Mouse (Mus musculus) frontal cortex, postnatal 25 days (tissue): Measurements from ENCODE around the gene Pcdh19.
"Not testable (repeated sequence)": the region's sequence is repeated elsewhere in the genome, so short reads cannot be mapped to it uniquely, and the experiment has no call there.

ENCODE experiments used
- DNase-seq, 2 experiments: peaks; one replicate each; pipeline ENCODE4 v3.0.0; 2022; ENCODE audit warnings: low spot score in 2 of 2

The Pcdh19 gene

DNA sequence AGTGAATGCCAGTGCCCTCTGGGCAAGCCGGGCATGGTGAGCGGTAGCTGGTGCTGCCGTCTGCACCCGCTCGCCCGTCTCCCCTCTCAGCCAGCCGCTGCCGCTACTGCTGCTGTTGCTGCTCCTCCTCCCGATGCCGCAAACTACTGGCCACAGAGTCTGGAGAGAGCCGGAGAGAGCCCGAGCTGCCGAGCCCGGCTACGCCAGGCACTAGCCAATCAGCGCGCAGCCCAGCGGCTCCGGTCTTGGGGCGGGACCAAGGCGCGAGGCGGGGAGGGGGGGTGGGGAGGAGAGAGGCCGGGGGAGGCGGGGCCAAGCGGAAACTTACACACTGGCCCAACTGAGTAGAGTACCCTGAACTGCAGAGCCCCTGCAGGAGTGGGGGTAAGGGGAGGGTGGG lies at the start of gene Pcdh19:
Gene Pcdh19, minus strand, starts transcription at position 148 of the 400 bp plus-strand sequence.
- peak; percentile 35 to 65 for DNase-seq

GRCm38 (mm10) chrX:133735871-133736270 lies 47.1 kb upstream of the Pcdh19 start:
- DNase-seq: no peak

DNA sequence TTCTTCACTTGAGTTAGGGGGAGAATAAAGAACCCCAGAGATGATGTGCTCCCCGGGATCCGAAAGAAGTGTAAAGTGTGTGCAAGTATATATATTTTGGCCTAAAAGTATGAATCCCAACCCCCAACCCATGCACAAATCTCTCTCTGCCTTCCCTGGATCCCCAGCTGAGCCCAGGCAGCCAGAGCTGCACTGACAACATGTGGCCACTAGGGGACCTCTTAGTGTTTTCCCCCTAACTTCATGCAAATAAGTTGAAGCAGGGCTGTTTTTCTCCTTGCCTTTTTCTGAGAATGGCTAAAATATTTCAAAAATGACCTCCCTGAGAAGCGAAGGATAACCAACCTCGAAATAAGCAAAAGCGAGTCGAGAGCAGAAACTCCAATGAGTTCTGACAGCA lies 46.2 kb upstream of the Pcdh19 start:
- no peak for DNase-seq

- DNase-seq: no peak
These were observed 32.7 kb upstream of the Pcdh19 start for GRCm38 (mm10) chrX:133721517-133721916.

GRCm38 (mm10) chrX:133710621-133711020 lies 21.8 kb upstream of the Pcdh19 start:
- DNase-seq: no peak

DNA sequence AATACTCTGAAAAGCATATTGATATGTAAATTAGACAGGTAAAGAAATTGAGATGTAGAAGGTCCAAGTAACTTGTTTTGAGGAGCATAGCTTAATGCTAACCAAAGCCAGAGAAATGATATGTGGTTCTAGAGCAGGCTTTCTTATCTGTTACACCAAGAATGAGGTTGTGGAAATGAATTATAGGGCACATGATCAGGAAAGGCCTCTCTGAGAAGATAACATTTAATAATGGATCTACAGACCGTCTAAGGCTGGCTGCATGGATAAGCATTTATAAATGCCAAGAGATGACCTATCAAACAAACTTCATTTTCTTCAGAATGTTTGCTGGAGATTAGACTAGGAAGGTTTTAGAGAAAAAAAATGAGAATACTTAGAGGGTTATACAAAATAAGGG lies 14.1 kb upstream of the Pcdh19 start:
- DNase-seq: no peak

- not testable (repeated sequence) for DNase-seq
These were observed 9.1 kb upstream of the Pcdh19 start for GRCm38 (mm10) chrX:133697871-133698270.

DNA sequence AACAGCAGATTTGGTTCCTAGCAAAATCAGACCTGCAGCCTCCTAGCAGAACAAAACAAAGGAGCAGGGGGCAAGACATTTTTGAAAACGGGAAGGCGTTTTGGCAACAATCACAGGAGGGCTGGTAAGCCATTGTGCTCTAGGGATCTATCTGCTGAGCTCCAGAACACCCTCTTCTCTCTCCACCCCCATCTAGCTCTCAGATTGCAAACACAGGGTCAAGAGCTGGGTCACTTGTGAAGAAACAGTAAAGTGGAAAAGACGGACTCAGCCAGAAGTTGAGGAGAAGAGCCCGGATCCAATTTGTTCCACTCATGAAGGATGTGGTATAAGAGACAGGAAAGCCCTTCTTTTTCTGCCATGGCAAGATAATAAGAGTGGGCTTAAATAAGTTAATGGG lies 7.7 kb upstream of the Pcdh19 start:
- DNase-seq: no peak

DNA sequence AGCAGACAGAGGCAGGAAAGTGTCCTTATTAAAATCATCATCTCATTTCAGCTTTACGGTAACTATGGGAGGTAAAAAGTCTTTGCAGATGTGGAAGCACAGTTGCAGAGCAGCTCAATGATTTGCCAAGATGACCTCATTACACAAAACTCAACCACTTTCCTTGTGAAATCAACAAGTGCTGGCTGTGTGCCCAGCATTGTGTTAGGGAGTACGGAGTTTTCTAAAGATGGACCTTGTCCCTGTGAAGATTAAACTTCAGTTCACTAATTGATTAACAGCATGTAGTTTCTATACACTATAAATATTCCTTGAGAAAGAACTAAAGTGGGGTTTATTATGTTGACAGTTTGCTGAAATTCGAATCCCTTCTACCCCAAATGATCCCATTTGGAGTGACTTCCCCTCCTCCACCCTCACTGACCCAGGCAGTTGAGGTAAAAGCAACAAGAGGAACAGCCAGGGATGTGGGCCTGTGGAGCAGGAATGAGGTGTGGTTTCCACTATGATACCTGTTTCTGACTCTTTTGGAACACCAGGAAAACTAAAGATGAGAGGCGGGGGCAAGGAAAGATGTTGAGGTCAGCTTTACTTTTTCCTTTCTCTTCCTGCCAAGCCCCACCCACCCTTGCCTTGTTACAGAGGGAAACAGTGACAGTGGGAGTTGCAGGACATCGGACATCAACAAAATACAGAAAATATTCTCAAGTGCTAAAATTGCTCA lies 4.4 kb upstream of the Pcdh19 start:
- no peak for DNase-seq

- DNase-seq: no peak
These were observed 3.6 kb upstream of the Pcdh19 start for GRCm38 (mm10) chrX:133692392-133692790.

- peak in 1 of 2 experiments; percentile 23 for DNase-seq
These were observed 3.0 kb upstream of the Pcdh19 start for GRCm38 (mm10) chrX:133691581-133692391.

DNA sequence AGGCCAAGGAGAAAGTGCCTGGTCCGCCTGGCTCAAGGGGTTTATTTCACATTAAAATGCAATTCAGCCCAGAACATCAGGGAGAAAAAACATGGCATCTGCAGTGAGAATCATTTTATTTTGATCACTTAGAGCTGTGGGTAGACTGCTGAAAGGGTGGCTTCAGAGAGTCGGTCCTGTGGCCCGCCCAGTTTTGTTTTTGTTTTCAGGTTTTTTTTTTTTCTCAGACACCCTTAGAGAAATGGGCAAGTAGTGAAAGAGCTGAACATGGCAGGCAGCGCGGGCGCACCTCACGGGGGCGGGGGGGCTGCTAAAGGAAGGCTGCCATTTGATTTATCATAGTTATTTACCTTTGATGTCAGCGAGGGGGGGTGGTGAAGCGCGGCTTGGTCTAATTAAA lies 2.0 kb upstream of the Pcdh19 start:
- no peak for DNase-seq

DNA sequence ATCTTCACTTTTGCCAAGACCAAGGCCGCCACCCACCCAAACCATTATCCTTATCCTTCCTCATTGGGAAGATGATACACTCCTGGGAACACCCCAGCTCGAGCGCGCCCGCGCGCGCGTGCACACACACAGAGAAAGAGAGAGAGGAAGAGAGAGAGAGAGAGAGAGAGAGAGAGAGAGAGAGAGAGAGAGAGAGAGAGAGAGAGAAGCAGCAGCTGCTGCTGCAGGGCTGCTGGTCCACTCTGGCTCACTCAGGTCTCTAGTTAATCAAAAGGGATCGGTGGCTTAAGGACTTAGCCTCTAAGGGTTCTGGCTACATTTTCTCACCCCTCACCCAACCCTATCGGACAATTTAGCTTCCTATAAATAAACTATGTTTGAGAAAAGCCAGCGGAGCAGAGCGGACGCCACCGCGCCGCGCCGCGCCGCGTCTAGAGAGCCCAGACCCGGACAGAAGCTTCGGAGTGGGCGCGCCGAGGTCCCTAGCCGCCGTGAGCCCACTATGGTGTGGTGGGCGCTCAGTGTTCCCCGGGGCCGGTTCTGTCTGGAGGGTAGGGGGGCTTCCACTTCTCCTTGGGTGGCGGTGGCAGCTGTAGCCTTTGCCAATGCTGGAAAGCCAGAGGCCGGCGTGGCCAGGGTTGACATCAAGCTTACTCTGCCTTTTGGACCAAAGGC lies 926 bp upstream of the Pcdh19 start:
- no peak for DNase-seq

DNA sequence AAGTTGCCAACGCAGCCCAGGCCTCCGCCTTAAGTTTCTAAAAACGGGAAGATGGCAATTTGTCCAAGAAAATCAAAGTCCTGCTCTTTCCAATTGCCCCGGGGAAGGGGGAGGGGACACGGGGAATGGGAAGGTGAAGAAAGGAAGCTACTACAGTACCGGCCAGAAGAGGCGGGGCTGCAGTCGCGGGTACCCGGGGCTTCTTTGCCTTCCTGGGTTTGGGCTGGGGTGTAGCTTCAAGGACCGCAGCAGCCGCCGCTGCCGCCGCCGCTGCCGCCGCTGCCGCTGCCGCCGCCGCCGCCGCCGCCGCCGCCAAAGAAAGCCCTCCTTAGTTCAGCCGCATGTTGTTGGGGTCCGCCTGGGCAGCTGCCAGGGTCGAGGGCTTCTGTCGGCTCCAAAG lies 631 bp downstream of the Pcdh19 start:
- DNase-seq: no peak

DNA sequence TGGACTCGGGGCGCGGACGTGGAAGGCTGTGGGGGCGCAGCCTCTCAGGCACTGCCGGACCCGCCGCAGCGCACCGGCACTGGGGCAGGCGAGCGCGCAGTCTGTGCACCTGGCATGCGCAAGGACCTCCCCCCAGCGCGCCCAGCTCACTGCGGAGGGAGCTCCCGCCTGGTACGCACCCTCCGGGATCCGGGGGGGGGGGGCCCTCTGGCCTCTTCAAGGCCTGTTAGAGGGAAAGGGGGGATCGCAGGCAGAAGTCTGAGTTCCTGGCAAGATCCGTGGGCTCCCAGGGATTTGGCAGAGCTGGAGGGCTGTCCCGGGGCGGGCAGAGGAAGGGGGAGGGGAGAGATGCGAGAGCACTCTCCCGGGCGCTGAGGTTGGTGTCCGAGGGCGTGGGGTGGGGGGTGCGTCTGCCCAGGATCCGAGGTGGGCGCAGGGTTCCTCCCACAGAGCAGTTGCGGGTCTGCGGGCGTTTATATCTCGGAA lies 1.1 kb downstream of the Pcdh19 start:
- no peak for DNase-seq

- no peak for DNase-seq
These were observed 2.1 kb downstream of the Pcdh19 start for GRCm38 (mm10) chrX:133686533-133687311.

- DNase-seq: no peak
These were observed 3.2 kb downstream of the Pcdh19 start for GRCm38 (mm10) chrX:133685572-133685971.

DNA sequence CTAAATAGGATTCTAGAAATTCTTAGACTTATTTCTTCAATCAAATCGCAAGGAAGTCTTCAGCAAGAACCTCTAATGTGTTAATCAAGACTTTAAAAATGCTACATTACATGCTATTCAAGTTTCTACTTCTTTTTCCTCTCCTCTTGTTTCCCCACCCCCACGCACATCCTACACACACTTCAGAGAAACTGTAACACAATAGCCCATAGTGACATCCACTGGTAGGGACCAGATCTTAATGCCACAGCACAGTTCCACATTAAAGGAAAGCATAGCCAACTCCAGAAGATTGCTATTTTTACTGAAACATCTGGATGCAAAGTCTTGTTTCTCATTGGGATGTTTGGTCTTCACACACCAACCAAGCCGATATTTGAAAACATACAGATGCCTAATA lies 4.8 kb downstream of the Pcdh19 start:
- no peak for DNase-seq

DNA sequence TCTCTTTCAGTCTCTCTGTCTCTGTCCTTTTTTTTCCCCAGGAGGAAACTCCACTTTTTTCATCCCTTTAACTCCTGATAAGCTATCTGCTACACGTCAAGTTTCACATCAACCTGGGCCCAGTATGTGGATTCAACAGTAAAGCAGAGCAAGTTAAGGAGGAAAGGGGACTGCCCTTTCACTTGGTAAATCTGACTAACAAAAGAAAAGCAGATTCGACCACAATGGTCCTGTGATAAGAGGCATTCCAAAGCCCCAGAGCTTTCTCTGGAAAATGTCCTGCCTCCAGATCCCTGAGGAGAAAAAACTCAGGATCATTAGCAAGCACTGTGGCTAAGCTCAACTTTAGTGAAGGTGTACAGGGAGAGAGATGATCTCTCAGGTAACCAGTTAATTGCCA lies 13.7 kb downstream of the Pcdh19 start:
- no peak for DNase-seq

DNA sequence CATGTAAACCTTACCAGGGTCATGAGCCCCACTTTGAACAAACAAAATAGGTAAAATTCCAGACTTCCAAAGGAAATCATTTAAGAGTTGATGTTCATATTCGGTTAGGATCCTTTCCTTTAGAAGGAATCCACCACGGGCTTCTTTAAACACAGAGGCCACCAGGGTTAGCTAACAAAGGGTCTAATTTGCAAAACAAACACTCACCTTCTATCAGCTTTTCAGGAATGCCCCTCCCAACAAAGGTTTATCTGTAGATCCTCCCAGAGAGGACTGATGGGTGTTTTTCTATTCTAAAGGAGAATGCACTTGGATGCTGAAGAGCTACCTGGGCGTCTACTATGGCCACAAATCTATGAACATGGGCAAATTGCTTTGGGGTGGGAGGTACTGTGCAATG lies 15.0 kb downstream of the Pcdh19 start:
- no peak for DNase-seq

GRCm38 (mm10) chrX:133660111-133660510 lies 28.7 kb downstream of the Pcdh19 start:
- DNase-seq: no peak
